Mouse (Mus musculus): ENCODE measurements around the gene Sars.

Gene Sars

GRCm38 (mm10) chr3:108444698-108445365 lies at the start of gene Sars:
Gene Sars, minus strand, starts transcription at chr3:108445209.
- peak; percentile 89 for DNase-seq (ENCODE audit: extremely low spot score, low spot score)

- no peak for DNase-seq (ENCODE audit: extremely low spot score, low spot score)
Measured at GRCm38 (mm10) chr3:108489968-108490367, 45.0 kb upstream of the Sars start.

- DNase-seq (ENCODE audit: extremely low spot score, low spot score) = no peak
Measured at GRCm38 (mm10) chr3:108484749-108485148, 39.7 kb upstream of the Sars start.

- DNase-seq (ENCODE audit: extremely low spot score, low spot score) = no peak
Measured at GRCm38 (mm10) chr3:108478800-108479199, 33.8 kb upstream of the Sars start.

GRCm38 (mm10) chr3:108476761-108477619 lies 32.0 kb upstream of the Sars start:
- no peak for DNase-seq (ENCODE audit: extremely low spot score, low spot score)

GRCm38 (mm10) chr3:108475496-108475895 lies 30.5 kb upstream of the Sars start:
- no peak for DNase-seq (ENCODE audit: extremely low spot score, low spot score)

DNA sequence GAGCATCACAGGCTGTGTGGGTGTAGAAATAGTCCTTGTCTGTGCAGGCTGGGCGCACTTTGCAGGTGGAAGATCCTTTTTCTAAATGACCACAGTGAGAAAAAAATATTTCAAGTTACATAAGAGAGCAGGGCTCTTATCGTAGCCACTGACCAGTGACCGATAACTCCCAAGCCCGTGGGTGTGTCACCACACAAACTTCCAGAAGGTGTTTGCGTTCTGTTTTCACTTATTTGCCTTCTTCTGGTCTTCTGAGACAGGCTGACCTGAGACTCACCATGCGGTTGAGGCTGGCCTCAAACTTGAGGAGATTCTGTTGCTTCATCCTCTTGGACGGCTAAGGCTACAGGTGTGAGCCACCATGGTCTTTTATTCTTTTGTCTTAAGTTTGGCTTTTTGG lies 30.0 kb upstream of the Sars start:
- DNase-seq (ENCODE audit: extremely low spot score, low spot score) = no peak

DNA sequence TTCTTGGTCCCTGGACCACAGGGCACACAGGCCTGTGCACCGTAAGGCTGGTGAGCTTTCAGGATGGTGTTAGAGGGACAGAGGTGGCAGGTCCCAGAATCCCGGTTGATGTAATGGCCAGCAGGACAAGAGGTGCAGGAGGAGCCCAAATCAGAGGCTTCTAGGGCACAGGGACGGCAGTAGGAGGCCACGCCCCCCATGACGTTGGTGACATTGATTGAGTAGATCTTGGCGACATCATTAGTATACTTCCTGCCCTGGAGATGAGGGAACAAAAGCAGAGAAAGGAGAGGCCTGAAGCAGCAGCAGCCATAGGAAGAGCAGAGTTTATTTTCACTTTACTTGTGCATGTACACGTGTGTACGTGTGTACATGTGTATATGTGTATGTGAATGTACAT lies 22.8 kb upstream of the Sars start:
- peak; percentile 25 for DNase-seq (ENCODE audit: extremely low spot score, low spot score)

GRCm38 (mm10) chr3:108466425-108466824 lies 21.4 kb upstream of the Sars start:
- no peak for DNase-seq (ENCODE audit: extremely low spot score, low spot score)

DNA sequence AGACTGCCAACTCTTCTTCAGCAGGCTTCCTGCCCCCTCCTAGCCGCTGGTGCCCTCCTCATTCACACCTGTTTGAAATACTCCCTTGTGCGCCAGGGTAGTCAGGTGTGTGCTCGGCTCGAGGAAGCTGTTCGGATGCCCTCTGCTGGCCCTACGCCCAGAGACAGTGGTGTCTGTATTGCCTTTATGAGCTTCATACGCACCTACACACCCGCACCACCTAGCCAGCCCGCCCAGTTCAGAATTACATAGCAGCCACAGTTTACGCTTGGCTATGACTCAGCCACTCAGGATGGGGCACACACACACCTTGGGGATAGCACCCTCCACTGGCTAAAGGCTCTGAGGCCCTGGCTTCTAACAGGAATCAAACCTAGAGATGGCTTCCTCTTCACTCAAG lies 13.9 kb upstream of the Sars start:
- DNase-seq (ENCODE audit: extremely low spot score, low spot score) = no peak

DNA sequence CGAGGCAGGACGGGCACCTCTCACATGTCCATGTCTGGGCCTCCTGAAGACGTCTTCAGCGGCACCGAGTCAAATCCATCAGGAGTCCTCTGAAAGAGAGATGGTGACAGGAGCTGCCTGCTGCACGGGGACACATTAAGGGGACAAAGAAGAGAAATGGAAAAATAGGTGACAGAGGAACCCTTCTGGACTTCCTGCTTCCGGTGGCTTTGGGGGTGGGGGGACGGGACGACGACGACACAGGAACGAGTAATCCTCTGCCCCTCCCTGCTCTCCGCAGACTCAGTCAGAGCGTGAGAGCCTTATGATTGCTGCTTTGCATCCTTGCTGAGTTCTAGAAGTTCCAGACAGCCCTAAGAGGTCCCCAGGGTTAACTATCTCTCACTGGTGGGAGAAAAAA lies 13.4 kb upstream of the Sars start:
- DNase-seq (ENCODE audit: extremely low spot score, low spot score) = no peak

DNA sequence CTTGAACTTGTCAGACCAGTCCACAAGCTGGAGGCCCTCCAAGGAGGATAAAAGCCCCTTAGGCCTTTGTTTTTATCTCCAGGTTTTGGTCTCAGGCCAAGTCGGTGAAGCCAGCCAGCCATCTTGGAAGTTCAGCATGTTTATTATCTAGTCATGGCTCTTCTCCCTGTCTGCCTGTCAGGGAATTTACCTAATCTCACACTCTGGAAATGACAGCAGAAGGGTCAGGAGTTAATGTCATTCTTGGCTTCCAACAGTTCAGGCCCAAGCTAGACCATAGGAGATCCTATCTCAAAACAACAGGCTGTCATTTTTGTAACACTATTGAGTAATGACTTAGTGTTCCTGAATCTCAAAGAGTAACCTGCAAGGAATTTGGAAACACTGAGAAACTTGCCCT lies 9.2 kb upstream of the Sars start:
- no peak for DNase-seq (ENCODE audit: extremely low spot score, low spot score)

DNA sequence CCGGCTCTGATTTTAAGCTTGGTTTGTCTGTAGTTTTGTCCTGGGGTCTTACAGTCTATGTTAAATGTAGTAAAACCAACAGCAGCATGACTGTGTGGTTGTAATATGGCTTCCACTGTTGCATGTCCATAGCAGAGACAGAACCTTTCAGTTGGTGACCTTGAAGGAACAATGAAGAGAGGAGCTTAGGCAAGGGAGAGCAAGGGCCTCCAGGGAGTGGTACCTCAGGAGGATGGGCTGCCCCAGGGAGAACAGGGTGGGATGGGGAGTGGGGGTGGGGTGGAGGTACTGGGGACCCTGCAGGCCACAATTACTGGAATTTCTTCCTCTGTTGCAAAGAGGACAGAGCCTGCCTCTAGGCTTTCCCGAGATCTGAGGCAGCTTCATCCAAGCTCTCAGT lies 7.0 kb upstream of the Sars start:
- no peak for DNase-seq (ENCODE audit: extremely low spot score, low spot score)

GRCm38 (mm10) chr3:108445366-108445705 lies 327 bp upstream of the Sars start:
- no peak for DNase-seq (ENCODE audit: extremely low spot score, low spot score)

DNA sequence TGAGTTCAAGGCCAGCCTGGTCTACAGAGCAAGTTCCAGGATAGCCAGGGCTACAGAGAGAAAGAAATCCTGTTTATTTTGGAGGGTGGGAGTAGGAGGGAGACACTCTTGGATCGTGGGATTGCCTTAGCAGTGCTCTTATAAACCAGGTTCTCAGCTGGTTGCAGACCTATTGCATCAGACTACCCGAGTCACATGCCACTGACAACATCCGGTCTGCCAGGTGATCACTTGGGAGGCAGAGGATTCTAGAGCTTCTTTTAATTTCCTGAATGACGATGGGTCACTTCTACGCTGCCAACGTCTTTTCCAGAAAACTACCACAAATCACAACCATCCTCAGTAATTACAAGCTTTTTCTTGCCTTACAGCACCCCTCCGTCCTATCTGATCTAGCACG lies 980 bp downstream of the Sars start:
- no peak for DNase-seq (ENCODE audit: extremely low spot score, low spot score)

GRCm38 (mm10) chr3:108436380-108436714 lies 8.7 kb downstream of the Sars start:
- DNase-seq (ENCODE audit: extremely low spot score, low spot score) = no peak

DNA sequence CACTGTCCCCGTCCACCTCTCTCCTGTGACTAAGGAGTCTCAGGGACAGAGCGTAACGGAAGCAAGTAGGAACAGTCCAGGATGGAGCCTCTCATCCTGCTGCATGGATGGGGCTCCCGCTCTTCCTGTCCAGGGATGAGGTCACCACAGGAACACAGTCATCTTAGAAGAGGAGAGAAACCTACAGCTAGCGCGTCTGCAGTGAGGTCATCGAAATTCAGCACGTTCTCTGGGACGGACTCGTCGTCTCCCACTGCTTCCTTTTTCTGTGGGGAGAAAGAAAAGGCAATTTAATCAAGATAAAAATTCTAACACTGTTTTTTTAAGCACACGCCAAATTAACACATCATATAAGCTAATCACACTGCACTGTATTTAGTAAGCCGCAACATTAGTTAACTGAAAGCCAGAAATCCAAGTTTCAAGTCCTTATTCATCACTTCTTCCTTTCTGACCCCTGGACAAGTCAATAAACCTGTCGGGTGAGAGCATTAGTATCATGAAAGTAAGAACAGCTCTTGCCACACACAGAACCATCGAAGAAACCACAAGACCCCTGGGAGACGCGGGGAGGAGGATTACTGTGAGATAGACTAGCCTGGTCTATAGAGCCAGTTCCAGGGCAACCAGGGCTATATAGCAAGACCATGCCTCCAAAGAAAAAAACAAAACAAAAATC lies 9.2 kb downstream of the Sars start:
- DNase-seq (ENCODE audit: extremely low spot score, low spot score) = no peak

DNA sequence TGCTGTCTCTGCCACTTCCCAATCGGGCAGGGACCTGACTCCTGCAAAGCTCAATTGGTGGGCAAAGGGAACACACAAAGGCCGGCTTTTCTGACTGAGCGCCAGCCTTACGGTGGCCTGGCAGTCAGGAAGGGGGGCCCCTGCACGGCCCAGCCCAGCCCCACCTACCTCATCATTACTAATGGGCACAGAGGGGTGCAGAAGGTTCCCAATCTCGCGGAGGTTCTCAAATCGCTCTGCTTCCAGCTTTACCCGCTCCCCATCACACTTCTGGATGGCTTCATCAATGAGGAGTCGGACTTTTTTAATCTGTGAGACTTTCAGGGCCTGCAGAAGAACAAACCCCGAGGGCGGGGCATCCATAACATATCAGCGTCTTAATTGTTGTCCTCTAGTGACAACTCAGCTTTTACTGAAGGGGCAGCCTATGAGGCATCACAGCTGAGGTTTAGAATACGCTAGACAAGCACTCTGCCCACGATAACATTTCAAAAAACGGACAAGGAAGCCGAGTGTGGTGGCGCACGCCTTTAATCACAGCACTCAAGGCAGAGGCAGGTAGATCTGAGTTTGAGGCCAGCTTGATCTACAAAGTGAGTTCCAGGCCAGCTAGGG lies 11.0 kb downstream of the Sars start:
- DNase-seq (ENCODE audit: extremely low spot score, low spot score) = no peak

- peak; percentile 82 for DNase-seq (ENCODE audit: extremely low spot score, low spot score)
Measured at GRCm38 (mm10) chr3:108433188-108433880, 11.7 kb downstream of the Sars start.

DNA sequence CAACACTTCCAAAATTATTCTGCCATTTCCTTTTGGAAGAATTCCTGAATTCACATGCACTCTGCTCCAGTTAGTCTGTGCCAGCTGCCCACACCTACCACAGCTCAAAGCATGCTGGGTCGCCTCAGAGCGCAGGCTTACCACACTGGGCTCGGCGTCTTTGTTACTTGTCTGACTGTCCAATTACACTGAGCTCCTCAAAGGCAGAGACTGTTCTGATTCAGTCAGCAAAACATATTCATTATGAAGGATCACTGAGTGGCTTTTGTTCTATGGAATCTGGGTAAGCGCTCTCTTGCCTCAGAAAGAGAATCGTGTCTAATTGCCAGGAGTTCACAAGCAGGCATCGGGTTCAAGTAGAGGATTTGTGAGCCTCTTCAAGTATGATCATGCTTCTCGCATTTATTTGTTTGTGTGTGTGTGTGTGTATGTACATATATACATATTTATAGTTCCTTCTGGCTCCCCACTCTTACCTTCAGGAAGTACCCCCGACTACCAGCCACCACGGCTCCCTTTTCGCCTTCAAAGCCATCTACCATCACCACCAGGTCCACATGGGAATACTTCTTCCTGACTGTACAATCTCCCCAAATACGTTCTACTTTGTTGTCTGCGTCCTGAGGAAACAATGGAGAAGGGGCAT lies 12.3 kb downstream of the Sars start:
- DNase-seq (ENCODE audit: extremely low spot score, low spot score) = no peak

DNA sequence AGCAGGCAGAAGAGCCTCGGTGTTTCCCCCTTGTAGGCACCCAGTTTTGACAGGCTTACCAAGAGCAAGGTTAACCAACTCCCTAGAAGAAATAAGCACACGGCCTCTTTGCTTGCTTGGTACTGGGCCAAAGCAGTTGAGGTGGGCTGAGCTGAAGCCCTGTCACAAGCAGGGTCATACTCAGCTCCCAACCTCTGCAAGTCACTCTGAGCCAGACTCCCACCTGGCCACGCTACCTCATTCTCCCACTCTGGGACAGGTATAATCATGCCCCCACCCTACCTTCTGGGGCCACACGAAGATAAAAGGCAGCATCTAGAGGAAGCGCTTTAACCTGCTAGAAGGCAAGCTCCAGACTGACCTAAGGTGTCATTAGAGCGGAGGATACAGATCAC lies 19.4 kb downstream of the Sars start:
- no peak for DNase-seq (ENCODE audit: extremely low spot score, low spot score)

Data from neural tube, embryonic 10.5 days (tissue).